Mouse (Mus musculus) heart, postnatal 14 days (tissue): Measurements from ENCODE around the gene Sim2. TPM values are rescaled to one million over a fixed set of nuclear protein-coding genes. Genes with fewer than 3 reads are reported as not detected.

ENCODE experiments used
- DNase-seq, 2 experiments: peaks; one replicate each; pipeline ENCODE4 v3.0.0; 2021 to 2022
- intact Hi-C: fragments of 180-260 bp; cut with DNase I; formaldehyde crosslinking; loops from one replicate; pipeline ENCODE4 v1.15.1; 2025
- microRNA-seq, 2 experiments: library from miRNA; unstranded; fragments of <30 nt; microRNA quantifications; one replicate each; pipeline ENCODE4 v1.2.0; 2021 to 2022
- total RNA-seq, 2 experiments: library from RNA; stranded (reverse); gene quantifications; 2 replicates each; pipeline ENCODE4 v1.2.3; 2021

Gene Sim2
- total RNA-seq, 2 experiments from 2014 or later: 0.05 TPM; not detected in 1

DNA sequence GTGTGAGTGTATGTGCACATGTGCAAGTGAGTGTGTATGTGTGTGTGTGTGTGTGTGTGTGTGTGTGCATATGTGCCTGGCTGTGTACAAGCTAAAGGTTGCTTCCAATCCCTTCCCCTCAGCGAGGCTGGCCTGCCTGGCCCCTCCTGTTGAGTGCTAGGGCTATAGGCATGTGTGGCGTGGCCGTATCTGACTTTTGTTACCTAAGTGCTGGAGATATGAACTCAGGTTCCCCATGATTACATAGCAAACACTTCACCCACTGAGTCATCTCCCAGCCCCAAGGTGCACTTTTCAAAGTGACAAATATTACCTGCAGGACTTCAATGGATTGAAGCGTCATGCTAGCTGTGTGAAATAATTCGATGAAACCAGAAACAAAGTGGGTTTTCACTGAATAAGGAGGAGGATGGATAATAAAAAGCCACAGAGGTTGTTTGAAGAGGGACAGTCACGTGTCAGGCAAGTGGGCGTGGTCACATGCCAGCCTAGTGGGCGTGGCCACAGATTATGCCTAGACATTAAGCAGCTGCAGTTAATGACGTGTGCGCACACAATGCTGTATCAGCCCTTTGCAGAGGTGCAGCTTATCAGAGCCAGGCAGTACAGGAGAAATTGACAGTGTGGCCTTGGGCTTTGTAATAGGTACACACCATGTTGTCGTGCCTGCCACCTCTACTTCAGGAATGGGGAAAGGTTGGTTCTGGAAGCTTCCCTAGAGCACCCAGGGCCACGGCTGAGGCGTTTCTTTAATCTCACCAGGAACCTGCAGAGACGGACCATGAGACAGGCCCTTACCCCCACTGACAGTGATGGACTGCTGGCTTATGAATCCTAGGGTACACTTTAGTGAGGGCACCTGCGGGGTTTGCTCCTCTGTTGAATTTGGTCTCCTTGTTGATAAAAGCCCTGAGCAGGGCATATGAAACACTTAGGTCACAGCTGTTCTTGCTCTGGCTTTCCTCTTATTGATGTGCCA, 65.7 kb downstream of the Sim2 start:
- DNase-seq: no peak
- intact Hi-C loops: no loop called here

DNA sequence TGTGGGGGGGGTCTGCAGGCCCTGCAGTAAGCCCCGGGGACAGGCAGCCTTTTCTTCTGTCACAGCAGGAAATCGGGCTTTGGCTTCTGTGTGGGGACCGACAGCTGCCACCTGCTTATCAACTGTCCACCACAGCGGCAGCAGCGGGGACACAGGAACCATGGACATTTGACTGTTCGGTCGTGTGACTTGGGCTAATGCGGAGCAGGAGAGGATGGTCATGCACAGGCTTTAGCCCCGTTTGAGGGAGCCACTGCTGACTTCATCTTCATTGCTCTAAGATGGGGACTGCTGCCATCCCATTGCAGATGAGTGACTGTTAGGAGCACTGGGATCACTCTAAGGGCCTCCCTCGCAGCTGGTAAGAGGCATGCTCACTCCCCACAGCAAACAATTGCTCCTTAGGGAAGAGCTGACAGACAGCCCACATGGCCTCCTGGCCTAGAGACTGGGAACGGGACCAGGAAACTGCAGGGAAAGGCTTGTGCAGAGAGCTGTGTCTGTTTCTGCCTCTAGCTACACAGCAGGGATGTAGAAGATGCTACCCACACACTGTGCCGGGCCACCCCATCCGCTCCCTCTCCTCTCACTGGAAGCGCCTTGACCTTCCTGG, 70.4 kb downstream of the Sim2 start:
- peak; percentile 25 to 53 for DNase-seq
- intact Hi-C loops: no loop called here

DNA sequence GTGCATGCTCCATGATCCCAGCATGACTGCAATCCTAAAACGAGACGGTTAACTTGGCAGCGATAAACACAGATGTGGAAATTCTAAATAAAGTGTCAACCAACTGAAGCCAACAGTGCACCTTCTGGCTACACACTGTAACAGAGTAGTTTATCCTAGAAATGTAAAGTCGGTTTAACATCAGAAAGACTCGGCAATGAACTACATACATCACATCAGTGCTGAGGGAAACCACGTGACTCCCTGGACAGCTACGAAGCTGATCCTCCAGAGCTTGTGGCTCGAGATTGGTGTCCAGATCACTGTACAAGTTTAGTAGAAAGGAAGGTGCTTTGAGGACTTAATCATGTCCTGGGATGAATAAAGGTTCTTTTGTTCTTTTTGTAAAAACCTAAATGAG, 73.1 kb downstream of the Sim2 start:
- DNase-seq: no peak
- intact Hi-C loops: no loop called here

DNA sequence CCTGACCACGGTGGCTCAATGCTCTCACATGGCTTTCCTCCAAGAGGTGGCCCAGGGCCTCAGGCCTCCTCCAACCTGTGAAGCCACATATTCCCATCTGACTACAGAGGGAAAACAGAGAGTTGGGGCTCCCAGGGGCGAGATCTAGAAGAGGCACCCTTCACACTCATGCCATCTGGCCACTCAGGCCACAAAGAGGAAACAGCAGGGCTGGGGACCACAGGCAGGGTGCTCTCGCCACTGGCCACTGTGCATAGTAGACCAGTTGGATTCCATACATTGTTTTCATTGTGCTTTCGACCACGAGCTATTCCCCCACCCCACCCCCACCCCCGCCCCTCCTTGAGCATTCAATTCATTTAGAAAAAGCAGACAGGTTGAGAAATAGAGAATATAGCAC, 77.3 kb downstream of the Sim2 start:
- intact Hi-C loops: no loop called here
- no peak for DNase-seq

- intact Hi-C loops: no loop called here
- no peak for DNase-seq
These were observed 78.3 kb downstream of the Sim2 start for GRCm38 (mm10) chr16:94163051-94163450.

DNA sequence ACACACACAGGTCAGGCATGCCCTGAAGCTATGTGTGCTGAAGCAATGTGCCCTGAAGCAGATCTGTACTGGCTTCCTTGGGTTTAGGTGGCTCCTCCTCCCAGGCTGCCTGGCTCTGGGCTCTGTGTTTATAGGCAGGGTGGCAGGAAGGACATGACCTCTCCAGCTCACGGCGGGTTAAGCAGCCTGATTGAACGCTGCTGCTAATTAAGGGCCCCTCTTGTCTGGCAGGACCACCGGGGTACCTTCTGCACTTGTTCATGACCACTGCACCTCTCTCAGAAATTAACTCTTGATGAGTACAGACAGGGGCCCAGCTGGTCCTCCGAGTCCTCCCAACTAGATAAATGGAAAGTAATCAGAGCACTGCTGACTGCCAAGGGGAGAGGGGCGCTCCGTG, 79.5 kb downstream of the Sim2 start:
- no peak for DNase-seq
- intact Hi-C loops: no loop called here

DNA sequence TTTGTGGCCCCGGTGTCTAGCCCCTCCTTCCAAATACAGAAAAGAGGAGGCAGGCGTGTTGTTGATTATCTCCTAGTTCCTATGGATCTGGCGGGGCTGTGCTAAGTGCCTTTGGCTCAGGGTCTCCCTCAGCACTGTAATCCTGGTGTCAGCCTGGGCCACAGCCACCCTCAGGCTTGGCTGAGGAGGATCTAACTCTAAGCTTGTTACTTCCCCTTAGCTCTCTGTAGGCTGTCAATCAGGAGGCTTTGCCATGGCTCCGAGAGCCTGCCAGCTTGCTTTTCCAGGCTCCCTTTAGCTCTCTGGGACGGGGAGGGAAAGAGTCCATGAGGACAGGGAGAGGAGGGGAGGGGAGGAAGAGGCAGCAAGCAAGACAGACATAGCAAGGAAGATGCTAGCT, 80.2 kb downstream of the Sim2 start:
- intact Hi-C loops: no loop called here
- no peak for DNase-seq

- no peak for DNase-seq
- intact Hi-C loops: no loop called here
These were observed 84.2 kb downstream of the Sim2 start for GRCm38 (mm10) chr16:94168655-94169545.

GRCm38 (mm10) chr16:94170218-94170617, 85.5 kb downstream of the Sim2 start:
- intact Hi-C loops: no loop called here

DNA sequence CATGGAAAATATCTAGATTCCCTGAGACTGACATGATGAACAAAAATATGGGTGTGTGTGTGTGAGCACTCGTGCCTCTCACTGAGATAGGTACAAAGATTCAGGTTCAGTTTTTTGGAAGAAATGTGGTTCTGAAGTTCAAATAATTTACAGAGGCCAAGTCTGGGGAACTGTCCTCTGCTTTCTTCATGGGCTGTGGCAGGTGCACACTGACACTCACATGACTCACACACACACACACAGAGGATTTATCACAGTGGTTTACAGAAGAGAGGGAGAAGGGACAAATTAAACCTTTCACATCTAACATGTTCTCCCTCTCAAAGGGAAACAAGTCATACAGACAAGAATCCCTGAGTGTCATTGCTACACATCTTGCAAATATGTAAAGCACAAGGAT, 88.6 kb downstream of the Sim2 start:
- DNase-seq: no peak
- intact Hi-C loops: no loop called here

More at GRCm38 (mm10) chr16:94170218-94170617, 85.5 kb downstream of the Sim2 start:
- DNase-seq: no peak

DNA sequence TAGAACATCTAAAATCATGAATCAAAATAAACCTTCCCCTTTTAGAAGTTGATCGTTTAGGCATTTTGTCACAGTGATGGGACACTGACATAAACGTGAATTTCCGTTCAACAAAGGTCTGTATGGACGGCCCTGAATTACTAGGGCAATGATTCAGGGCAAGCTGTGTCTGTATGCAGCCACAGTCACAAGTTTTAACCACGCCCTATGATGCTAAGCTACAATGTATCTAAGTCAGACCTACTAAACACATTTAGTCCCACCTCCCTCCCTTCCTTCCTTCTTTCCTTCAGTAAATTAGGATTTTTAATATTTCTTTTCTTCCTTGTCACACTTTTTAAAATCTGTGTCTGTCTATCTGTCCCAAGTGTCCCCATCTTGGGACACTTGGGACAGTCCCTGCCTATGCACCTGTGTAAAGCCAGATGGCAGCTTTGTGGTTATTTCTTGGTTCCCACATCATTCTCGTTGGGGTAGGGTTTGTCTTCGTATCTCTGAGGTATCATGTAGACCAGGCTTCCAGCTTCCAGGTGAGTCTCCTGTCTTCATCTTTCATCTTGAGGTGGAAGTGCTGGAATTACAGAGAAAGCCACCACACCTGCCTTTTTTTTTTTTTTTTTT, 90.7 kb downstream of the Sim2 start:
- intact Hi-C loops: no loop called here

More for the DNA sequence above, 90.7 kb downstream of the Sim2 start:
- DNase-seq: no peak

Small RNAs within 50 kb of the gene (microRNA-seq; reads per million reads assigned to microRNA genes)
- 0 reads per million in 2 experiments for gene Gm23062

Other genes with a start within 250 kb of the Sim2 start
- 1 to 10 TPM; 2.8 TPM for gene Chaf1b, start 201.0 kb upstream of the Sim2 start, total RNA-seq
- not detected for gene Cldn14, start 76.1 kb upstream of the Sim2 start, total RNA-seq
- 1 to 10 TPM; 6.0 to 6.3 TPM for gene Hlcs, start 228.6 kb downstream of the Sim2 start, total RNA-seq
- 1 to 10 TPM; 3.3 to 4.0 TPM for gene Ripply3, start 243.5 kb downstream of the Sim2 start, total RNA-seq